Mouse (Mus musculus) erythroblast, adult 5-6 weeks (primary cell): Measurements from ENCODE around the gene Washc3. TPM values are rescaled to one million over a fixed set of nuclear protein-coding genes. Genes with fewer than 3 reads are reported as not detected.

Experiments
- ATAC-seq: replicated peaks from 2 replicates; pipeline ENCODE4 v1.8.0; 2016; ENCODE audit warnings: moderate number of reproducible peaks, mild to moderate bottlenecking, moderate TSS enrichment, inconsistent platforms; ENCODE audit not compliant: poor library complexity, low FRiP score, severe bottlenecking
- total RNA-seq, 2 experiments: library from RNA; stranded (forward) in 1 of 2; stranded (reverse) in 1 of 2; fragments of 150-400 nt in 1 of 2; fragments of 200-764, 138-1000 nt in 1 of 2; gene quantifications; 2 replicates each; pipeline versions ENCODE4 v1.2.3 to v1.2.4; 2015 to 2017; ENCODE audit warnings: low replicate concordance in 2 of 2

Gene Washc3
- total RNA-seq (2015; ENCODE audit: low replicate concordance) (21.3 and 22.8 TPM in 2 replicates), total RNA-seq (2017; ENCODE audit: low replicate concordance) (4.0 and 4.9 TPM in 2 replicates)

GRCm38 (mm10) chr10:88200951-88201638 lies at the start of gene Washc3:
Gene Washc3 (plus strand): TSS chr10:88201093.
- peak; percentile 100 for ATAC-seq

GRCm38 (mm10) chr10:88151658-88152057 lies 49.2 kb upstream of the Washc3 start:
- no peak for ATAC-seq

- no peak for ATAC-seq
Observed at GRCm38 (mm10) chr10:88162096-88162495, 38.8 kb upstream of the Washc3 start.

- no peak for ATAC-seq
Observed at GRCm38 (mm10) chr10:88162676-88163075, 38.2 kb upstream of the Washc3 start.

- ATAC-seq, result 0 out of 2 replicates have a peak, but pooled peaks have one; percentile 62
Observed at GRCm38 (mm10) chr10:88166158-88166557, 34.7 kb upstream of the Washc3 start.

- ATAC-seq, result no peak
Observed at GRCm38 (mm10) chr10:88167438-88168077, 33.3 kb upstream of the Washc3 start.

GRCm38 (mm10) chr10:88200541-88200940 lies 352 bp upstream of the Washc3 start:
- no peak for ATAC-seq

- no peak for ATAC-seq
Observed at GRCm38 (mm10) chr10:88201650-88202049, 757 bp downstream of the Washc3 start.

GRCm38 (mm10) chr10:88202581-88202980 lies 1.7 kb downstream of the Washc3 start:
- no peak for ATAC-seq

- no peak for ATAC-seq
Observed at GRCm38 (mm10) chr10:88203236-88203635, 2.3 kb downstream of the Washc3 start.

- no peak for ATAC-seq
Observed at GRCm38 (mm10) chr10:88212644-88213043, 11.8 kb downstream of the Washc3 start.

GRCm38 (mm10) chr10:88214800-88215514 lies 14.1 kb downstream of the Washc3 start:
- ATAC-seq, result no peak

GRCm38 (mm10) chr10:88218161-88218560 lies 17.3 kb downstream of the Washc3 start:
- ATAC-seq, result no peak

- ATAC-seq, result no peak
Observed at GRCm38 (mm10) chr10:88221718-88222117, 20.8 kb downstream of the Washc3 start.

GRCm38 (mm10) chr10:88225421-88225820 lies 24.5 kb downstream of the Washc3 start:
- ATAC-seq, result no peak

GRCm38 (mm10) chr10:88227962-88228361 lies 27.1 kb downstream of the Washc3 start:
- ATAC-seq, result no peak

GRCm38 (mm10) chr10:88228521-88229017 lies 27.7 kb downstream of the Washc3 start:
- ATAC-seq, result no peak

- ATAC-seq, result no peak
Observed at GRCm38 (mm10) chr10:88231671-88232070, 30.8 kb downstream of the Washc3 start.

GRCm38 (mm10) chr10:88232765-88233164 lies 31.9 kb downstream of the Washc3 start:
- ATAC-seq, result no peak

- ATAC-seq, result no peak
Observed at GRCm38 (mm10) chr10:88244681-88245080, 43.8 kb downstream of the Washc3 start.
